Mouse (Mus musculus) forebrain, postnatal 0 days (tissue): ENCODE results near the gene Spg20. TPM values are rescaled to one million over a fixed set of nuclear protein-coding genes. Genes with fewer than 3 reads are reported as not detected.

ENCODE experiments used
- ATAC-seq: fragments of 200-750 bp; cut with Nextera tagmentation; 2 replicates; pipeline ENCODE4 v1.8.0; 2017; ENCODE audit warnings: mild to moderate bottlenecking, moderate library complexity
- DNase-seq: peaks from one replicate; pipeline ENCODE4 v3.0.0-alpha.2; 2015
- H3K27ac ChIP-seq: fragments of 300-500 bp; sonication (generic); 2 replicates; pipeline ENCODE4 v1.5.1; 2014; ENCODE audit warnings: low read depth, mild to moderate bottlenecking, antibody characterized with exemption, low read length, moderate library complexity, mixed read lengths
- H3K27me3 ChIP-seq: fragments of 300-500 bp; sonication (generic); 2 replicates; pipeline ENCODE4 v1.6.1; 2014; ENCODE audit warnings: mild to moderate bottlenecking, low read length, mixed read lengths; ENCODE audit not compliant: insufficient read depth
- H3K36me3 ChIP-seq: fragments of 300-500 bp; sonication (generic); 2 replicates; pipeline ENCODE4 v1.6.1; 2014; ENCODE audit warnings: mild to moderate bottlenecking, moderate library complexity; ENCODE audit not compliant: insufficient read depth
- H3K4me1 ChIP-seq: fragments of 300-500 bp; sonication (generic); 2 replicates; pipeline ENCODE4 v1.6.1; 2014; ENCODE audit warnings: antibody characterized with exemption; ENCODE audit not compliant: insufficient read depth
- H3K4me2 ChIP-seq: fragments of 300-500 bp; sonication (generic); 2 replicates; pipeline ENCODE4 v1.6.1; 2014; ENCODE audit warnings: low read depth, mild to moderate bottlenecking, moderate library complexity
- H3K4me3 ChIP-seq: fragments of 300-500 bp; sonication (generic); 2 replicates; pipeline ENCODE4 v1.5.1; 2014; ENCODE audit warnings: low read depth, low read length, mixed read lengths
- H3K9ac ChIP-seq: fragments of 300-500 bp; sonication (generic); 2 replicates; pipeline ENCODE4 v1.6.1; 2014; ENCODE audit warnings: mild to moderate bottlenecking
- H3K9me3 ChIP-seq: fragments of 300-500 bp; sonication (generic); 2 replicates; pipeline ENCODE4 v1.6.1; 2016; ENCODE audit warnings: low read length
- CTCF ChIP-seq: sonication (generic); IDR thresholded peaks from 2 replicates; pipeline ENCODE4 v1.5.1; 2016; ENCODE audit warnings: antibody characterized with exemption, control low read depth, low read depth
- WGBS: fragments of 180-500 bp; shearing (Covaris S2); extraction: QIAGEN DNeasy Blood & Tissue Kit; methylation state at CpG from one replicate; pipeline ENCODE4 v1.1.7; 2014; 5-methylcytosine and 5-hydroxymethylcytosine counted together
- polyA plus RNA-seq: library from polyadenylated mRNA; unstranded; fragments of >200 nt; fragmentation: Nextera tagmentation; extraction: Ambion mirVana; gene quantifications from 2 replicates; pipeline ENCODE4 v1.2.1, GENCODE M21; 2015
- total RNA-seq: library from RNA; depleted of rRNA; stranded (reverse); fragments of >200 nt; gene quantifications from 2 replicates; pipeline ENCODE4 v1.2.3, GENCODE M21; 2014

Gene Spg20
- total and polyA plus RNA-seq, 2 experiments from 2014 or later = 9.2 to 14.7 TPM

GRCm38 (mm10) chr3:55074576-55075293 is 37.2 kb upstream of the Spg20 start:
- H3K36me3 ChIP-seq = no peaks in the 10 kb centered on the region
- DNase-seq (no peak), ATAC-seq (no peak; the same call in 1 of the 2 replicates)
- no peak for TF ChIP-seq CTCF
- H3K4me2 ChIP-seq = no peak overlapping the region
- H3K4me1 ChIP-seq = no peaks in the 10 kb centered on the region
- H3K9me3 ChIP-seq = no peaks in the 10 kb centered on the region
- no peak overlapping the region for H3K27ac ChIP-seq
- 42% methylated on average over 6 of the region's 6 CpGs for WGBS
- no peak overlapping the region for H3K9ac ChIP-seq
- no peaks in the 10 kb centered on the region for H3K27me3 ChIP-seq
- H3K4me3 ChIP-seq = no peak overlapping the region

GRCm38 (mm10) chr3:55075294-55075648 is 36.6 kb upstream of the Spg20 start:
- H3K9ac ChIP-seq = no peak overlapping the region
- peak; percentile 43; the same call in 1 of the 2 replicates for ATAC-seq
- H3K4me3 ChIP-seq = no peak overlapping the region
- no peaks in the 10 kb centered on the region for H3K27me3 ChIP-seq
- no peaks in the 10 kb centered on the region for H3K36me3 ChIP-seq
- no peak overlapping the region for H3K4me2 ChIP-seq
- no peaks in the 10 kb centered on the region for H3K9me3 ChIP-seq
- no peaks in the 10 kb centered on the region for H3K4me1 ChIP-seq
- 10% methylated on average over 3 of the region's 3 CpGs for WGBS
- H3K27ac ChIP-seq = no peak overlapping the region
- no peak for TF ChIP-seq CTCF
- DNase-seq = no peak

GRCm38 (mm10) chr3:55078233-55078632 is 33.7 kb upstream of the Spg20 start:
- Histone ChIP-seq H3K9me3 (no peaks in the 10 kb centered on the region), H3K4me3 (no peak overlapping the region), H3K36me3 (no peaks in the 10 kb centered on the region), H3K27me3 (no peaks in the 10 kb centered on the region), H3K4me1 (no peaks in the 10 kb centered on the region), H3K9ac (no peak overlapping the region), H3K4me2 (no peak overlapping the region), H3K27ac (no peak overlapping the region)
- DNase-seq = no peak
- ATAC-seq = no peak
- TF ChIP-seq CTCF = no peak
- 37% methylated on average over 6 of the region's 6 CpGs for WGBS

GRCm38 (mm10) chr3:55079619-55080018 is 32.3 kb upstream of the Spg20 start:
- Histone ChIP-seq H3K4me1 (no peaks in the 10 kb centered on the region), H3K4me2 (no peak overlapping the region), H3K36me3 (no peaks in the 10 kb centered on the region), H3K9me3 (no peaks in the 10 kb centered on the region), H3K4me3 (no peak overlapping the region), H3K9ac (no peak overlapping the region), H3K27ac (no peak overlapping the region), H3K27me3 (no peaks in the 10 kb centered on the region)
- DNase-seq (no peak), ATAC-seq (no peak)
- 66% methylated on average over 8 of the region's 8 CpGs for WGBS
- no peak for TF ChIP-seq CTCF

- Histone ChIP-seq H3K9ac (no peak overlapping the region), H3K9me3 (no peaks in the 10 kb centered on the region), H3K4me3 (no peak overlapping the region), H3K4me1 (no peaks in the 10 kb centered on the region), H3K27me3 (no peaks in the 10 kb centered on the region), H3K36me3 (no peaks in the 10 kb centered on the region), H3K27ac (no peak overlapping the region), H3K4me2 (no peak overlapping the region)
- peak; percentile 89 for TF ChIP-seq CTCF
- ATAC-seq (peak; percentile 85), DNase-seq (peak; percentile 80)
- WGBS = 15% methylated on average over 6 of the region's 6 CpGs
Measured at GRCm38 (mm10) chr3:55080055-55080454, 31.9 kb upstream of the Spg20 start.

GRCm38 (mm10) chr3:55084781-55085180 is 27.1 kb upstream of the Spg20 start:
- Histone ChIP-seq H3K4me2 (no peak overlapping the region), H3K27ac (no peak overlapping the region), H3K36me3 (no peaks in the 10 kb centered on the region), H3K27me3 (no peaks in the 10 kb centered on the region), H3K4me3 (no peak overlapping the region), H3K4me1 (no peaks in the 10 kb centered on the region), H3K9me3 (no peaks in the 10 kb centered on the region), H3K9ac (no peak overlapping the region)
- DNase-seq (no peak), ATAC-seq (peak; percentile 44; the same call in 1 of the 2 replicates)
- WGBS = 34% methylated on average over 6 of the region's 6 CpGs
- TF ChIP-seq CTCF = no peak

GRCm38 (mm10) chr3:55085716-55086115 is 26.2 kb upstream of the Spg20 start:
- H3K4me2 ChIP-seq = no peak overlapping the region
- DNase-seq = no peak
- no peak overlapping the region for H3K4me3 ChIP-seq
- H3K4me1 ChIP-seq = no peaks in the 10 kb centered on the region
- no peaks in the 10 kb centered on the region for H3K9me3 ChIP-seq
- no peak for ATAC-seq
- 45% methylated on average over 3 of the region's 3 CpGs for WGBS
- H3K9ac ChIP-seq = no peak overlapping the region
- TF ChIP-seq CTCF = no peak
- H3K27ac ChIP-seq = no peak overlapping the region
- H3K27me3 ChIP-seq = no peaks in the 10 kb centered on the region
- no peaks in the 10 kb centered on the region for H3K36me3 ChIP-seq
